Mouse (Mus musculus) limb, embryonic 12.5 days (tissue): ENCODE data around the gene Tsc22d4. TPM values are rescaled to one million over a fixed set of nuclear protein-coding genes. Genes with fewer than 3 reads are reported as not detected.
A peak's percentile ranks its signal among the peaks of the same experiment; 100 is the strongest.
"Not testable (repeated sequence)": the region's sequence is repeated elsewhere in the genome, so short reads cannot be mapped to it uniquely, and the experiment has no call there.

Experiments used
- ATAC-seq: fragments of 200-750 bp; cut with Nextera tagmentation; 2 replicates; pipeline ENCODE4 v1.8.0; 2017; ENCODE audit warnings: low read depth, moderate TSS enrichment; ENCODE audit not compliant: insufficient number of reproducible peaks, insufficient read depth, low FRiP score, low TSS enrichment
- H3K27ac ChIP-seq: fragments of 300-500 bp; sonication (generic); 2 replicates; pipeline ENCODE4 v1.5.1; 2016; ENCODE audit warnings: mild to moderate bottlenecking, moderate library complexity
- H3K27me3 ChIP-seq: fragments of 300-500 bp; sonication (generic); 2 replicates; pipeline ENCODE4 v1.6.1; 2016; ENCODE audit warnings: mild to moderate bottlenecking, moderate library complexity
- H3K36me3 ChIP-seq: fragments of 300-500 bp; sonication (generic); 2 replicates; pipeline ENCODE4 v1.6.1; 2016; ENCODE audit warnings: mild to moderate bottlenecking, moderate library complexity
- H3K4me1 ChIP-seq: fragments of 300-500 bp; sonication (generic); replicated peaks from 2 replicates; pipeline ENCODE4 v1.6.1; 2016
- H3K4me2 ChIP-seq: fragments of 300-500 bp; sonication (generic); 2 replicates; pipeline ENCODE4 v1.6.1; 2016; ENCODE audit warnings: mild to moderate bottlenecking, moderate library complexity
- H3K4me3 ChIP-seq: fragments of 300-500 bp; sonication (generic); replicated peaks from 2 replicates; pipeline ENCODE4 v1.5.1; 2016; ENCODE audit warnings: mild to moderate bottlenecking
- H3K9ac ChIP-seq: fragments of 300-500 bp; sonication (generic); replicated peaks from 2 replicates; pipeline ENCODE4 v1.6.1; 2016; ENCODE audit warnings: mild to moderate bottlenecking, moderate library complexity
- H3K9me3 ChIP-seq: fragments of 300-500 bp; sonication (generic); 2 replicates; pipeline ENCODE4 v1.6.1; 2016; ENCODE audit warnings: mild to moderate bottlenecking, moderate library complexity
- WGBS: fragments of 180-500 bp; shearing (Covaris S2); methylation state at CpG from one replicate; pipeline ENCODE4 v1.1.7; 2016; 5-methylcytosine and 5-hydroxymethylcytosine counted together
- polyA plus RNA-seq: library from polyadenylated mRNA; unstranded; fragments of >200 nt; fragmentation: Nextera tagmentation; extraction: Ambion mirVana; gene quantifications from 2 replicates; pipeline ENCODE4 v1.2.1, GENCODE M21; 2016

The Tsc22d4 gene
- polyA plus RNA-seq, 1 experiment from 2014 or later = 128 TPM

- Histone ChIP-seq H3K27ac (no peak overlapping the region), H3K4me2 (peak overlapping the region; percentile 91), H3K4me3 (peak overlapping the region; percentile 65), H3K36me3 (peaks cover 10% of the 10 kb centered on the region), H3K27me3 (no peaks in the 10 kb centered on the region), H3K9ac (no peak overlapping the region), H3K4me1 (peaks cover 36% of the 10 kb centered on the region), H3K9me3 (no peaks in the 10 kb centered on the region)
- 52% methylated on average over 10 of the region's 10 CpGs for WGBS
- no peak for ATAC-seq
These were observed 3.5 kb upstream of the Tsc22d4 start for GRCm38 (mm10) chr5:137742048-137742447.

- Histone ChIP-seq H3K9me3 (no peaks in the 10 kb centered on the region), H3K36me3 (peaks cover 5% of the 10 kb centered on the region), H3K27ac (no peak overlapping the region), H3K27me3 (no peaks in the 10 kb centered on the region), H3K9ac (no peak overlapping the region), H3K4me1 (peaks cover 43% of the 10 kb centered on the region), H3K4me2 (no peak overlapping the region), H3K4me3 (no peak overlapping the region)
- WGBS = 86% methylated on average over 6 of the region's 6 CpGs
- no peak for ATAC-seq
These were observed 2.7 kb upstream of the Tsc22d4 start for GRCm38 (mm10) chr5:137742836-137743235.

- ATAC-seq = no peak
- 87% methylated on average over 7 of the region's 7 CpGs for WGBS
- no peak overlapping the region for H3K9ac ChIP-seq
- H3K4me1 ChIP-seq = peaks cover 47% of the 10 kb centered on the region
- no peak overlapping the region for H3K4me3 ChIP-seq
- H3K4me2 ChIP-seq = no peak overlapping the region
- H3K36me3 ChIP-seq = peaks cover 3% of the 10 kb centered on the region; the same call in 1 of the 2 replicates
- H3K27ac ChIP-seq = no peak overlapping the region
- no peaks in the 10 kb centered on the region for H3K9me3 ChIP-seq
- no peaks in the 10 kb centered on the region for H3K27me3 ChIP-seq
These were observed 1.3 kb upstream of the Tsc22d4 start for GRCm38 (mm10) chr5:137744197-137744596.

GRCm38 (mm10) chr5:137746282-137746850, 836 bp downstream of the Tsc22d4 start:
- Histone ChIP-seq H3K36me3 (peaks cover 20% of the 10 kb centered on the region), H3K9me3 (no peaks in the 10 kb centered on the region), H3K4me2 (peak overlapping the region; percentile 99), H3K4me3 (peak overlapping the region; percentile 83), H3K9ac (peak overlapping the region; percentile 85), H3K4me1 (peaks cover 37% of the 10 kb centered on the region), H3K27ac (peak overlapping the region; percentile 96), H3K27me3 (no peaks in the 10 kb centered on the region)
- no peak; the same call in 1 of the 2 replicates for ATAC-seq
- 2% methylated on average over 20 of the region's 20 CpGs for WGBS

- Histone ChIP-seq H3K4me1 (peaks cover 31% of the 10 kb centered on the region), H3K4me3 (peak overlapping the region; percentile 83), H3K4me2 (peak overlapping the region; percentile 99), H3K27me3 (no peaks in the 10 kb centered on the region), H3K27ac (peak overlapping the region; percentile 96), H3K9me3 (no peaks in the 10 kb centered on the region), H3K36me3 (peaks cover 25% of the 10 kb centered on the region), H3K9ac (peak overlapping the region; percentile 85)
- ATAC-seq = no peak
- 2% methylated on average over 16 of the region's 16 CpGs for WGBS
These were observed 1.4 kb downstream of the Tsc22d4 start for GRCm38 (mm10) chr5:137746851-137747325.

- Histone ChIP-seq H3K4me2 (peak overlapping the region; percentile 99), H3K36me3 (peaks cover 31% of the 10 kb centered on the region), H3K9ac (peak overlapping the region; percentile 85), H3K4me1 (peaks cover 31% of the 10 kb centered on the region), H3K27me3 (no peaks in the 10 kb centered on the region), H3K27ac (peak overlapping the region; percentile 96), H3K9me3 (no peaks in the 10 kb centered on the region), H3K4me3 (peak overlapping the region; percentile 83)
- no peak for ATAC-seq
- WGBS = 5% methylated on average over 26 of the region's 26 CpGs
These were observed 1.9 kb downstream of the Tsc22d4 start for GRCm38 (mm10) chr5:137747326-137747961.

- H3K9ac ChIP-seq = peak overlapping the region; percentile 85
- 25% methylated on average over 5 of the region's 5 CpGs for WGBS
These were observed 2.7 kb downstream of the Tsc22d4 start for GRCm38 (mm10) chr5:137748130-137748770.

GRCm38 (mm10) chr5:137749196-137749836, 3.8 kb downstream of the Tsc22d4 start:
- ATAC-seq = no peak
- H3K4me3 ChIP-seq = no peak overlapping the region
- H3K27me3 ChIP-seq = no peaks in the 10 kb centered on the region
- peaks cover 31% of the 10 kb centered on the region for H3K4me1 ChIP-seq
- no peak overlapping the region for H3K9ac ChIP-seq
- no peaks in the 10 kb centered on the region for H3K9me3 ChIP-seq
- H3K4me2 ChIP-seq = peak overlapping the region; percentile 99
- WGBS = 41% methylated on average over 6 of the region's 6 CpGs
- H3K27ac ChIP-seq = 0 out of 2 replicates have a peak overlapping the region, but pooled peaks have one; percentile 17
- H3K36me3 ChIP-seq = peaks cover 50% of the 10 kb centered on the region

More at GRCm38 (mm10) chr5:137748130-137748770, 2.7 kb downstream of the Tsc22d4 start:
- H3K27ac ChIP-seq = peak overlapping the region; percentile 96
- peak overlapping the region; percentile 83 for H3K4me3 ChIP-seq
- H3K9me3 ChIP-seq = no peaks in the 10 kb centered on the region
- no peaks in the 10 kb centered on the region for H3K27me3 ChIP-seq
- H3K36me3 ChIP-seq = peaks cover 39% of the 10 kb centered on the region
- ATAC-seq = no peak
- peaks cover 31% of the 10 kb centered on the region for H3K4me1 ChIP-seq
- H3K4me2 ChIP-seq = peak overlapping the region; percentile 99

- not testable (repeated sequence) for H3K4me2 ChIP-seq, H3K4me3 ChIP-seq, H3K9me3 ChIP-seq, H3K9ac ChIP-seq, H3K27ac ChIP-seq, H3K27me3 ChIP-seq, ATAC-seq
- Histone ChIP-seq H3K4me1 (peaks cover 27% of the 10 kb centered on the region), H3K36me3 (peaks cover 53% of the 10 kb centered on the region)
- 88% methylated on average over 7 of the region's 8 CpGs for WGBS
These were observed 4.7 kb downstream of the Tsc22d4 start for GRCm38 (mm10) chr5:137750212-137750611.

- Histone ChIP-seq H3K4me3 (no peak overlapping the region), H3K36me3 (peaks cover 62% of the 10 kb centered on the region), H3K9me3 (no peaks in the 10 kb centered on the region), H3K27ac (no peak overlapping the region), H3K9ac (no peak overlapping the region), H3K27me3 (no peaks in the 10 kb centered on the region), H3K4me1 (peaks cover 25% of the 10 kb centered on the region), H3K4me2 (no peak overlapping the region)
- no peak for ATAC-seq
- WGBS = 94% methylated on average over 13 of the region's 13 CpGs
These were observed 5.8 kb downstream of the Tsc22d4 start for GRCm38 (mm10) chr5:137751221-137751887.
